In genomic region chr2:143899470-143900220, GRCm38 (mm10) we compare ENCODE assay signal across 18 mouse cellular contexts. TPM values are rescaled to one million over a fixed set of nuclear protein-coding genes. Genes with fewer than 3 reads are reported as not detected.
"Had no signal": no experiment of that assay in that cellular context is flagged by ENCODE, and none has a peak within 500 bp of the region (broad histone marks: within the 10 kb centered on the region; RNA-seq: fewer than 3 reads in every experiment).

No protein-coding gene starts in this region.

- ATAC-seq: midbrain, embryonic 16.5 days had no signal

- H3K27me3 ChIP-seq: kidney, embryonic 15.5 days; limb, embryonic 13.5 days; liver, embryonic 15.5 days; midbrain, embryonic 12.5 days; neural tube, embryonic 13.5 days; stomach, embryonic 15.5 days had no signal

- H3K9me3 ChIP-seq: kidney, embryonic 15.5 days; limb, embryonic 13.5 days; liver, embryonic 15.5 days; midbrain, embryonic 12.5 days; neural tube, embryonic 13.5 days; stomach, embryonic 15.5 days had no signal

- H3K4me1 ChIP-seq: kidney, embryonic 15.5 days; midbrain, embryonic 12.5 days; neural tube, embryonic 13.5 days; stomach, embryonic 15.5 days had no signal

- DNase-seq: kidney, adult 2 months; kidney, postnatal 14 days; left cerebral cortex, postnatal 4 days; lung, embryonic 14.5 days; lung, postnatal 10 days; lung, postnatal 4 days; right cerebral cortex, adult 18-20 months; right cerebral cortex, postnatal 25 days; spleen, adult 18-20 months; thymus, postnatal 36 days had no signal

- H3K4me3 ChIP-seq: kidney, embryonic 15.5 days; limb, embryonic 13.5 days; liver, embryonic 15.5 days; midbrain, embryonic 12.5 days; neural tube, embryonic 13.5 days; stomach, embryonic 15.5 days had no signal

- H3K9ac ChIP-seq: kidney, embryonic 15.5 days; limb, embryonic 13.5 days; liver, embryonic 15.5 days; lung, embryonic 14.5 days; midbrain, embryonic 12.5 days; neural tube, embryonic 13.5 days; stomach, embryonic 15.5 days had no signal

- H3K4me2 ChIP-seq: kidney, embryonic 15.5 days; limb, embryonic 13.5 days; liver, embryonic 15.5 days; lung, embryonic 14.5 days; midbrain, embryonic 12.5 days; neural tube, embryonic 13.5 days; stomach, embryonic 15.5 days had no signal

- H3K27ac ChIP-seq: kidney, embryonic 15.5 days; limb, embryonic 13.5 days; liver, embryonic 15.5 days; midbrain, embryonic 12.5 days; neural tube, embryonic 13.5 days; stomach, embryonic 15.5 days had no signal

- H3K36me3 ChIP-seq: kidney, embryonic 15.5 days; limb, embryonic 13.5 days; liver, embryonic 15.5 days; midbrain, embryonic 12.5 days; neural tube, embryonic 13.5 days; stomach, embryonic 15.5 days had no signal

RNA-seq across cellular contexts. Expression of gene Bfsp1, which starts 36.7 kb away (rescaled TPM):
- total RNA-seq: megakaryocyte-erythroid progenitor cell, adult 5-6 weeks had no signal
